Mouse (Mus musculus) CH12.LX (cell line): ENCODE results near the gene Fam229b.

Experiments used
- CHD1 ChIP-seq: IDR thresholded peaks from 2 replicates; pipeline ENCODE4 v1.6.1; 2012; ENCODE audit warnings: low read depth, low read length, improper control_type of control experiment, inconsistent platforms
- CTCF ChIP-seq, 2 experiments: IDR thresholded peaks in 1 of 2; conservative IDR thresholded peaks in 1 of 2; 2 replicates each; pipeline ENCODE4 v1.5.1; 2011 to 2012; ENCODE audit warnings: low read depth in 2 of 2, low read length in 2 of 2, improper control_type of control experiment in 1 of 2, inconsistent platforms in 1 of 2, mild to moderate bottlenecking in 1 of 2, moderate library complexity in 1 of 2
- ELF1 ChIP-seq: IDR thresholded peaks from 2 replicates; pipeline ENCODE4 v1.6.1; 2014; ENCODE audit warnings: low read depth, mild to moderate bottlenecking, inconsistent platforms, low read length, improper control_type of control experiment
- POLR2A ChIP-seq: IDR thresholded peaks from 2 replicates; pipeline ENCODE4 v1.6.1; 2011; ENCODE audit warnings: low read depth, mild to moderate bottlenecking, improper control_type of control experiment, low read length
- USF1 ChIP-seq: IDR thresholded peaks from 2 replicates; pipeline ENCODE4 v1.6.1; 2014; ENCODE audit warnings: low read depth, mild to moderate bottlenecking, inconsistent platforms, low read length, improper control_type of control experiment
- ZMIZ1 ChIP-seq: IDR thresholded peaks from 2 replicates; pipeline ENCODE4 v1.6.1; 2012; ENCODE audit warnings: low read depth, mild to moderate bottlenecking, inconsistent platforms, low read length, improper control_type of control experiment

- no peak for TF ChIP-seq CTCF (conservative IDR thresholded peaks at IDR 0.05 in 1 of 2, IDR thresholded peaks at IDR 0.05 in 1 of 2; ENCODE audit: low read depth in 2 of 2, low read length in 2 of 2)
- TF ChIP-seq ELF1, result no peak
- no peak for TF ChIP-seq CHD1
- no peak for TF ChIP-seq POLR2A
- TF ChIP-seq ZMIZ1, result no peak
- no peak for TF ChIP-seq USF1
Observed at GRCm38 (mm10) chr10:39173077-39173476, 39.4 kb upstream of the Fam229b start.
